Mouse (Mus musculus) kidney, adult 8-10 months (tissue): ENCODE measurements at regions not wholly inside any gene's neighbourhood (a gene's known extent, or its start where the extent isn't known, plus 50 kb on each side); places are given as distances from the start of the nearest gene placed in this dataset.

Experiments used
- DNase-seq, 2 experiments: peaks; one replicate each; pipeline ENCODE4 v3.0.0; 2022

DNA sequence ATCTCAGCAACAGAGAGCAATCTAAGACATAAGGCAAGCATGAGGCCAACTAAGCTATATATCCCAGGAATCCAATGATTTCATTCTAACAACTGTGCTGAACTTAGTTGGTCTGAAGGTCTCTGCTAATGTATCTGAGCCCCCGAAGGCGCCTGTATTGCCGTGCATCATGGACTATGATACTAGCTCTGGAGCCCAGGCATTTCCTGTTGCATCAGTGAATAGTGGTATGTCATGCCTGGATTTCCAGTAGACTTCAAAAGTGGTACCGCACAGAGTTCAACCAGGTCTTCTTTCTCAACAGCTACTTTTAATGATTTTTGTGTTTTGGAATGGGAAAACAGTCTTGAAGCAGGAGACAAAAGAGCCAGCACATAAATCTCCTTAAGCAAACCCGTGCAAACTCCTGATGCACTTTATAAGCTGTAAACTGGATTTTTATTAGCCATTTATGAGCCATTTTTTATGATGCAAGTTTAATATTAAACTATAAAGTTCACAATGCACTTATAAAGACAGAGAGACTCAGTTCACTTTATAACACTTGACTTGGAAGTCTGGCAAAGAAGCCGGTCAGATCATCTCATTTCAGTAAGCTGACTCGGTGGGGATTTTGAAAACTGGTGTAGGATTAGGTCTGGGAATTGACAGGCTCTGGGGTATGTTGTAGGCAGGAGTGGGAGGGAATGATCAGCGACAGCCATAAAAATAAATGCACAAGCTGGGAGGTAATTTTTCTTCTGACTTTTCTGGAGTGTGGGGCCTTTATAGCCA lies 646.8 kb upstream of the Auts2 start:
- no peak for DNase-seq

DNA sequence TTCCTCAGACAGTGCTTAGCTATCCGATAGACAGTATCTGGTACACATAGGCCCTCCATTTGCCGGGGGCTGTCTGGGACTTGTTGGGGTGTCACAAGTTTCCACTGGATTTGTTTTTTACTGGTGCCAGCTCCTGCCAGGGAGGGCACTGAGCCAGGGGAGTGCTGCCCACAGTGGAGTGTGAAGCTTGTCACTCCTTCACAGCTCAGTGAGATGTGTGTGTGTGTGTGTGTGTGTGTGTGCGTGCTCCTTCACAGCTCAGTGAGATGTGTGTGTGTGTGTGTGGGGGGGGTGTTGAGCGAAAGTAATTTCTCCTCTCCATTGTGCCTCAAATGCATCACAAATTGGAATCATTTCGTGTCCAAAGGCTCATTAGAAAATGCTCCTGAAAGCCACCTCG lies 632.5 kb upstream of the Auts2 start:
- no peak for DNase-seq

DNA sequence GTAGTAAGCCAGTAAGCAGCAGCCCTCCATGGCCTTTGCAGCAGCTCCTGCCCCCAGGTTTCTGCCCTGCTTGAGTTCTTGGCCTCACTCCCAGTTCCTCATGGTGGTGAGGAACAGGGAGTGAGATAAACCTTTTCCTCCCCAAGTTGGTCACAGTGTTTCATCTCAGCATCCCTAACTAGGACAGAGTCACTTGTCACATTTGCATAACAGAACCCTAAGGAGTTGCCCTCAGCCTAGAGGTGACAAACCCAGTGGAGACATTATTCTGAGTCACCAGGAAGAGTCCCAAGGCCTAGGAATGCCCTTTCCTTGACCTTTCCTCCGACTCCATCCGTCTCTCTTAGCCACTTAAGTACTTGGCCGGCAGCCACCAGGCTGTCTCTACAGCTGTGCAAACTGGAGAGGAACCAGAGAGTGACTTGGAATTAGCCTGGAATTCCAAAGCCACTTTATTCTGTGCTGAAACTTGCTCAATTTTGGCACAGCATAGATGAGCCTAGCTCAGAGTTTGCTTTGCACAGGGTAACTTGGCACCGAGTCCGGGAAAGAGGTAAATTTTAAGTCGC lies 630.1 kb upstream of the Auts2 start:
- peak; percentile 47 to 51 for DNase-seq

DNA sequence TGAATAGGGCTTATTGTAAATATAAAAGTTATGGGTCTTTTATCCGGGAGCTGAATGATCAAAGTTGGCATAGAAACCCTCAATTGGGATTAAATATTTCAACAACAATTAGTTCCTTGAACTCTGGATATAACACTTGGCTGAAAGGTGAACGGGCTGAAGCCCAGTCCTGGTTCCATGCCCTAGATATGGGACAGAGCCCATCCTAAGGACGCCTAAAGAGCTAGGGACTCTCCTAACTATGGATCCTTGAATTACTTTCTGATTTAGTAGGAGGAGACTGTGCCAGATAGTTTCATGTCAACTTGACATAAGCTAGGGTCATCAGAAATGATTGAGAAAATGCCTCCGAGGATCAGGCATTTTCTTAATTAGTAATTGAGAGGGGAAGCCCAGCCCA lies 629.5 kb upstream of the Auts2 start:
- no peak for DNase-seq

GRCm38 (mm10) chr5:133171266-133171665 lies 628.1 kb upstream of the Auts2 start:
- no peak for DNase-seq

DNA sequence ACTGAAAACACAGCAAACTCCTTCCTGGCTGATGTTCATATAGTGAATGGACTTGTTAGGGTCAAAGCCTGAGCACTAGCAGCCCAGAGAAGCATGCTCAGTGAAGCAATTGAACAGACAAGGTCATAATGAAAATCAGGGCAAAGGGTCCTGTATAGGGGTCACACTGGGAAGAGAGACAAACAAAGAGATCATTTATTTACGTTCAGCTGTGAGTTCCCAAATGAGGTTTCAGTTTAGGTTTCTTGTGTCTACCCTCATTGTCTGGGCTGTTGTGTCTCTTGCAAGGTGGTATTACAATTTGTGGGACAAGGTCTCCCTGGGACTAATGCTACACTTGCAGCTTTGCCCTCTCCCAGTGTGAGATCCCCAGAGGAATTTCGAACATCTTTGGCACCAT lies 624.4 kb upstream of the Auts2 start:
- DNase-seq = no peak

DNA sequence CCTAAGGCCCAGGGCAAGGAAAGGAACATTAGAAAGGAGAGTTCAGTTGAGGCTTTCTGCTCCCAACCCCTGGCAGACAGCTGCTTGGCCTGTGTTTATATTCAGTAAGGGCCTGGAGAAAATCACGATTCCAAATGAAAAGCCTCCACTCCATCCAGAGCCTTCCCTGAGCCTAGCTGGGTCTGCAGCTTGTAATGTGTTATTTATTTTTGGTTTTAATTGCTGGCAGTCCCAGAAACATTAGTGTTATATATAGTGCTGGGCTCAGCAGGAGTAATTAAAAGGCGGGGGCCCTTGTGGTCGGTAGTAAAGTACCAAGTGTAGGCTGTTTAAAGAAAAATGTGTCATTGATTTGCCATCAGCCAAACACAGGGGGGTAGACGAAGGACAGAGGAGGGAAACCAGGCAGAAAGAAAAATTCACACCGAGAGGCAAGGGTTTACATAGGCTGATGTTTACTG lies 623.9 kb upstream of the Auts2 start:
- no peak for DNase-seq

DNA sequence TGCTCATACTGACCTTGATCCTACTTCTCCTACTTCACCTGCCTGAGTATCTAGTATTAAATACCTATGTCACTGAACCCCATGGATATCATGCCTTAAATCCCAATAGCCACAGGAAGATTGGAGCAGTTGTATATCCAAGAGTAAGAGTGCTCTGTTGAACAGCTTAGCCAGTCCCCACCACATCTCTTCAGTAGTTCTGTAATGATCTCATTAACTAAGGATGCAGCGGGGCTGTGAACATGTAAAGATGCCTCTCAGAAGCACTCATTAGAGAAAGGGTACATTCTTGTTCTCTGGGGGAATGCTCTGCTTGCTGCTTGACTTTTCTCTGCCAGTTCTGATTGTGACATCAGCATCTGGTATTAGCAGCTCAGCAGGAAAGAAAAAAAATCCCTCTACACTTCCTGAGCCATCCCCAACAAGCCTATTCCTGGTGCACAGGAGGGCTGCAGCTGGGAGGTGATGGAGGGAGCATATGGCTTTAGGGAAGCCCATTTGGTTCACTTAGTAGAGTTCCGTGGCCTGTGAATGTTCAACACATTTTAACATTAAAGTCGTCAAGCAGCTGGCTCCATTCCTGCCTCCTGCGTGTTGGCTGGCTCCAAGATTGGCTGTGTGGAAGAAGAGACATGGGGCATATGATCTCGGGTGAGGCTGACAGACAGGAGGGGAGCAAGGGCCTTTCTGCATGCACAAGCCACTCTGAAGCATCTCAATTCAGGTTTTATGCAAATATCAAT lies 613.1 kb upstream of the Auts2 start:
- DNase-seq = no peak

- no peak for DNase-seq
Measured at GRCm38 (mm10) chr5:133145996-133146395, 602.9 kb upstream of the Auts2 start.

GRCm38 (mm10) chr5:133143679-133144078 lies 600.5 kb upstream of the Auts2 start:
- DNase-seq = no peak

DNA sequence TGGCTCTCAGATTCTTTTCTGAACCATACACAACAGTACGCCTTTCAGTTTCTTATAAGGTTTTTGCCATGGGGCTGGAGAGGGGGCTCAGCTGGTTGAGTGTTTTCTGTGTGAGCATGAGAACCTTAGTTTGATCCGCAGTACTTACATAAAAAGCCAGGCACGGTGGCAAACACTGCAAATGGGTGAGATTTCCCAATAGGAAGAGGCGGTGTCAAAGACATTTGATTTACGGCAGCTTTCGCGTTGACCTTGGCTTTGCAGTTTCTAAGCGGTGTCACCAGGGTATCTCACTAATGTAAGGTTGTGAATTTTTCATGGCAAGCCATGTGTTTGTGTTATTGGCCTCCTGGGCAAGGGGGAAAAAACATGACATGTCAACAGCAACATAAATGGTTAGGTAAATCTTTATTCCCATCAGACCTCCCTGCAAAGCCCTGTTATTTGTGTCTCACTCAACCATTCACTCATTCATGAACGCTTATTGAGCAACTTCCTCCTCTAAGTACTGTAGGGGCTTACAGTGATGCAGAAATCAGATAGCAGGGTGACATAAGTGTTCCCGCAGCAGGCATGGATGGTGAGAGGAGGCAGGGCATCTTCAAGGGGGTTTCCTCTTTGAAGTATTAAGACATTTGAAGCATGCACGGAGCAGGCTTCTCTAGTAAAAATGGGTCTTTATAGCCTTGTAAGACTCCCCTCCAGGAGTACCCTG lies 599.4 kb upstream of the Auts2 start:
- no peak for DNase-seq

GRCm38 (mm10) chr5:133131042-133131441 lies 587.9 kb upstream of the Auts2 start:
- no peak for DNase-seq

- DNase-seq = no peak
Measured at GRCm38 (mm10) chr5:133130316-133130715, 587.2 kb upstream of the Auts2 start.

DNA sequence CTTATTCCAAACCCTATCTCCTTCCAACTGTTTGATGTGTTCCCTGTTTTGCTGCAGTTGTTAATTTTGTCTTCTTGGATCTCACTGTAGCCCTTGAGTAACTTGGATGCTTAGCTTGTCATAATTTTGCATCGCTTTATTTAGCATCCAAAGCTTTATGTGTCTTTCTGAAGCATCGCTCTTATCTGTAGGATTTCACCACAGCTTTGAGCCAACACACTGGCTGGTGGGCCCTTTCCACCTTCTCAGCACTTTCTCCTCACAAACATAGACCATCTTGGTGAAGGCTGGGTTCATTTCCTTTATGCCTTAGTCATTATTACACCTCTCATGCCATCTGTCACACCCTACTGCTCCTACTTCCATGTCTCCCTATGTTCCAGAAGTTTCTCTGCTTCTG lies 581.1 kb upstream of the Auts2 start:
- DNase-seq = no peak

GRCm38 (mm10) chr5:133113946-133114345 lies 570.8 kb upstream of the Auts2 start:
- no peak for DNase-seq

GRCm38 (mm10) chr5:133113183-133113582 lies 570.0 kb upstream of the Auts2 start:
- no peak for DNase-seq

- DNase-seq = no peak
Measured at GRCm38 (mm10) chr5:133106691-133107354, 563.7 kb upstream of the Auts2 start.

GRCm38 (mm10) chr5:133096340-133096739 lies 553.2 kb upstream of the Auts2 start:
- DNase-seq = no peak

GRCm38 (mm10) chr5:133084859-133085258 lies 541.7 kb upstream of the Auts2 start:
- no peak for DNase-seq

DNA sequence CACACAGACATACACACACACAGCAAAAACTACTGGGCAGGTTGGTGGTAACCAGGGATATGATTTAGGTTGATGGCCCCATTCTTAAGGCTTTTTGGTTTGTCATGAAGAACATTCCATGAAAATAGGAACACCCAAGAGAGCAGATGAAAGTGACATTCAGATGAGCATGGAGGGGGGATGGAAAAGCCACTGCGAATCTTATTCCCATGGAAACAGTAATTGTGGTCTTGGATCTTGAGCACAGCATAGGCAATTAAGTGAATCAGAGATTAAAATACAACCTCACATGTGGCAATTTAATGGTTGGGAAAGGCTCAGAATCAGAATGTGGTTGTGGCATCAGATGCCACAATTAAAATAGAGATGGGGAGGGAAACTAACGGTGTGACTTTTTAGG lies 537.6 kb upstream of the Auts2 start:
- no peak for DNase-seq

GRCm38 (mm10) chr5:133078916-133079315 lies 535.8 kb upstream of the Auts2 start:
- no peak for DNase-seq

- DNase-seq = no peak
Measured at GRCm38 (mm10) chr5:133078390-133078789, 535.2 kb upstream of the Auts2 start.

- peak; percentile 1 to 12 for DNase-seq
Measured at GRCm38 (mm10) chr5:133073317-133073716, 530.2 kb upstream of the Auts2 start.
